9 mouse cellular contexts compared by ENCODE assay signal in genomic region chr16:8561856-8562255, GRCm38 (mm10). TPM values are rescaled to one million over a fixed set of nuclear protein-coding genes. Genes with fewer than 3 reads are reported as not detected.
DNase-seq lines count a peak whose midpoint lies in the region; ATAC-seq and TF ChIP-seq lines count a peak whose summit lies in the region.
"Not testable (repeated sequence)": the region's sequence is repeated elsewhere in the genome, so short reads cannot be mapped to it uniquely, and the experiment has no call there.
"Had no signal": no experiment of that assay in that cellular context is flagged by ENCODE, and none has a peak within 500 bp of the region (broad histone marks: within the 10 kb centered on the region; RNA-seq: fewer than 3 reads in every experiment).

No protein-coding gene starts in this region.

- peaks cover 36% of the 10 kb centered on the region for H3K4me1 ChIP-seq in E14TG2a.4 (replicated peaks; ENCODE audit: low read depth, low read length)
- not testable (repeated sequence) for H3K4me1 ChIP-seq in ES-Bruce4 (ENCODE audit: control insufficient read depth, insufficient read depth, low read length); heart, embryonic 10.5 days
- peaks cover 6 to 14% of the 10 kb centered on the region in 2 experiments for H3K4me1 ChIP-seq in ES-E14 (ENCODE audit: control insufficient read depth in 2 of 2, insufficient read depth in 2 of 2, low read length in 2 of 2, poor library complexity in 1 of 2)
- H3K4me1 ChIP-seq in midbrain, embryonic 11.5 days (ENCODE audit: control insufficient read depth, insufficient read depth, low read length) = peaks cover 11% of the 10 kb centered on the region

- not testable (repeated sequence) for TF ChIP-seq EP300 in ES-Bruce4 (IDR thresholded peaks at IDR 0.05; ENCODE audit: insufficient read depth, low read depth, low read length)

- not testable (repeated sequence) for H3K27me3 ChIP-seq in E14TG2a.4 (ENCODE audit: insufficient read depth, low read length); ES-Bruce4 (ENCODE audit: control insufficient read depth, insufficient read depth, low read length, poor library complexity, severe bottlenecking); heart, embryonic 10.5 days (ENCODE audit: insufficient read depth, poor library complexity, severe bottlenecking); midbrain, embryonic 11.5 days (ENCODE audit: control insufficient read depth, insufficient read depth, low read length)

- DNase-seq in ES-CJ7 (ENCODE audit: low read depth, low spot score) (peak; percentile 33), R1 (ENCODE audit: low read depth, low spot score) (peak; percentile 76), ZHBTc4 (ENCODE audit: low read depth, low spot score) (peak; percentile 51)
- not testable (repeated sequence) for DNase-seq in ES-E14 (ENCODE audit: low read depth, low spot score)
- peak; percentile 19 for DNase-seq in heart, embryonic 10.5 days (ENCODE audit: low spot score)
- DNase-seq in midbrain, embryonic 11.5 days (ENCODE audit: low spot score, missing footprints) = peak; percentile 64

- H3K4me3 ChIP-seq in E14TG2a.4 (replicated peaks; ENCODE audit: low read length) = peak overlapping the region; percentile 83
- H3K4me3 ChIP-seq in ES-Bruce4 (ENCODE audit: low read depth, low read length) = peak overlapping the region; percentile 62
- peak overlapping the region; percentile 66 to 72 for H3K4me3 ChIP-seq in ES-E14 (ENCODE audit: insufficient read depth in 1 of 2, low read depth in 1 of 2, low read length in 2 of 2, poor library complexity in 1 of 2, severe bottlenecking in 1 of 2)
- not testable (repeated sequence) for H3K4me3 ChIP-seq in heart, embryonic 10.5 days; midbrain, embryonic 11.5 days (ENCODE audit: low read depth, low read length)

- H3K9ac ChIP-seq in ES-Bruce4 (ENCODE audit: low read depth, poor library complexity, severe bottlenecking) = peak overlapping the region; percentile 84
- peak overlapping the region; percentile 79; the same call in 1 of the 2 replicates for H3K9ac ChIP-seq in ES-E14 (ENCODE audit: insufficient read depth, low read depth, low read length, poor library complexity, severe bottlenecking)
- H3K9ac ChIP-seq in midbrain, embryonic 11.5 days (ENCODE audit: low read length) = not testable (repeated sequence)

- TF ChIP-seq POLR2A in ES-Bruce4 (IDR thresholded peaks at IDR 0.05; ENCODE audit: insufficient read depth, low read length) = not testable (repeated sequence)

- peak overlapping the region; percentile 89 for H3K27ac ChIP-seq in ES-Bruce4 (ENCODE audit: insufficient read depth, low read length)
- peak overlapping the region; percentile 89; the same call in 1 of the 2 replicates for H3K27ac ChIP-seq in ES-E14 (ENCODE audit: insufficient read depth, low read depth, low read length, poor library complexity, severe bottlenecking)
- H3K27ac ChIP-seq in heart, embryonic 10.5 days; midbrain, embryonic 11.5 days (ENCODE audit: low read depth, low read length): not testable (repeated sequence)

- peaks cover 32% of the 10 kb centered on the region for H3K9me3 ChIP-seq in E14TG2a.4 (ENCODE audit: low read length)
- H3K9me3 ChIP-seq in ES-Bruce4 (replicated peaks; ENCODE audit: control insufficient read depth, insufficient read depth, low read length, poor library complexity, severe bottlenecking) = peaks cover 23% of the 10 kb centered on the region
- not testable (repeated sequence) for H3K9me3 ChIP-seq in ES-E14 (ENCODE audit: control insufficient read depth, insufficient read depth, low read depth, low read length); heart, embryonic 10.5 days; midbrain, embryonic 11.5 days (ENCODE audit: control insufficient read depth, low read length)

- ATAC-seq in midbrain, embryonic 11.5 days (ENCODE audit: low FRiP score) = not testable (repeated sequence)

- TF ChIP-seq CTCF in E14TG2a.4 (conservative IDR thresholded peaks at IDR 0.05; ENCODE audit: low read length); ES-Bruce4 (IDR thresholded peaks at IDR 0.05; ENCODE audit: low read depth, low read length): not testable (repeated sequence)

- in situ Hi-C loops in ES-E14 (cut with MboI; ENCODE audit: low sequenced_read_pairs in 2 of 2, unreplicated experiment in 2 of 2) = not testable (repeated sequence)

- not testable (repeated sequence) for H3K4me2 ChIP-seq in midbrain, embryonic 11.5 days

- 34% methylated on average over 4 of the region's 4 CpGs for WGBS in heart, embryonic 10.5 days
- WGBS in midbrain, embryonic 11.5 days = 39% methylated on average over 4 of the region's 4 CpGs

- peaks cover 19% of the 10 kb centered on the region for H3K36me3 ChIP-seq in E14TG2a.4 (ENCODE audit: insufficient read depth, low read length)
- H3K36me3 ChIP-seq in ES-Bruce4 (ENCODE audit: control insufficient read depth, insufficient read depth, low read length, poor library complexity, severe bottlenecking); ES-E14 (ENCODE audit: control insufficient read depth, insufficient read depth, low read length, poor library complexity, severe bottlenecking); heart, embryonic 10.5 days; midbrain, embryonic 11.5 days (ENCODE audit: control insufficient read depth, insufficient read depth, low read length): not testable (repeated sequence)

TF ChIP-seq in ES-E14, 5 proteins besides CTCF, POLR2A, EP300 and RAD21:
- TF ChIP-seq MAFK (IDR thresholded peaks at IDR 0.05; ENCODE audit: insufficient read depth, low read depth, low read length) = peak; percentile 72; the same call in 1 of the 2 replicates

RNA-seq across cellular contexts. Expression of gene Abat, which starts 48.6 kb away (rescaled TPM):
- polyA plus RNA-seq in ES-Bruce4 (2011; ENCODE audit: insufficient read depth, insufficient read length, low read depth, missing spikeins) = 1.8 and 2.8 TPM in 2 replicates
- 2.3 and 4.3 TPM in 2 replicates for total RNA-seq in ES-E14 (2012; rRNA removed)
- 34.7 and 41.8 TPM in 2 replicates for polyA plus RNA-seq in heart, embryonic 10.5 days (2016; fragmentation: Nextera tagmentation; extraction: Ambion mirVana)
- polyA plus RNA-seq in midbrain, embryonic 11.5 days (2014; fragmentation: Nextera tagmentation; extraction: Ambion mirVana) = 18.1 and 19.6 TPM in 2 replicates
- polyA plus RNA-seq: G1E had no signal
